Mouse (Mus musculus): ENCODE data around the gene Map3k9.

Gene Map3k9

GRCm38 (mm10) chr12:81781105-81781909, at the start of gene Map3k9:
Map3k9 (minus strand) TSS chr12:81781175.
- DNase-seq (ENCODE audit: low read depth, low spot score): peak; percentile 80

- DNase-seq (ENCODE audit: low read depth, low spot score): no peak
Measured at GRCm38 (mm10) chr12:81828355-81828754, 47.4 kb upstream of the Map3k9 start.

GRCm38 (mm10) chr12:81822778-81823480, 42.0 kb upstream of the Map3k9 start:
- DNase-seq (ENCODE audit: low read depth, low spot score): no peak

GRCm38 (mm10) chr12:81822176-81822575, 41.2 kb upstream of the Map3k9 start:
- no peak for DNase-seq (ENCODE audit: low read depth, low spot score)

- DNase-seq (ENCODE audit: low read depth, low spot score): no peak
Measured at GRCm38 (mm10) chr12:81820700-81821099, 39.7 kb upstream of the Map3k9 start.

GRCm38 (mm10) chr12:81817126-81817505, 36.1 kb upstream of the Map3k9 start:
- no peak for DNase-seq (ENCODE audit: low read depth, low spot score)

- no peak for DNase-seq (ENCODE audit: low read depth, low spot score)
Measured at GRCm38 (mm10) chr12:81816330-81817125, 35.6 kb upstream of the Map3k9 start.

- DNase-seq (ENCODE audit: low read depth, low spot score): no peak
Measured at GRCm38 (mm10) chr12:81814742-81815141, 33.8 kb upstream of the Map3k9 start.

GRCm38 (mm10) chr12:81810417-81810816, 29.4 kb upstream of the Map3k9 start:
- DNase-seq (ENCODE audit: low read depth, low spot score): no peak

- DNase-seq (ENCODE audit: low read depth, low spot score): no peak
Measured at GRCm38 (mm10) chr12:81808596-81808995, 27.6 kb upstream of the Map3k9 start.

GRCm38 (mm10) chr12:81807953-81808352, 27.0 kb upstream of the Map3k9 start:
- no peak for DNase-seq (ENCODE audit: low read depth, low spot score)

GRCm38 (mm10) chr12:81807529-81807837, 26.5 kb upstream of the Map3k9 start:
- no peak for DNase-seq (ENCODE audit: low read depth, low spot score)

GRCm38 (mm10) chr12:81806759-81807528, 26.0 kb upstream of the Map3k9 start:
- DNase-seq (ENCODE audit: low read depth, low spot score): no peak

- no peak for DNase-seq (ENCODE audit: low read depth, low spot score)
Measured at GRCm38 (mm10) chr12:81806114-81806513, 25.1 kb upstream of the Map3k9 start.

GRCm38 (mm10) chr12:81803803-81804202, 22.8 kb upstream of the Map3k9 start:
- no peak for DNase-seq (ENCODE audit: low read depth, low spot score)

GRCm38 (mm10) chr12:81803016-81803415, 22.0 kb upstream of the Map3k9 start:
- DNase-seq (ENCODE audit: low read depth, low spot score): no peak

- DNase-seq (ENCODE audit: low read depth, low spot score): no peak
Measured at GRCm38 (mm10) chr12:81801134-81801533, 20.2 kb upstream of the Map3k9 start.

- peak; percentile 68 for DNase-seq (ENCODE audit: low read depth, low spot score)
Measured at GRCm38 (mm10) chr12:81796541-81796940, 15.6 kb upstream of the Map3k9 start.

GRCm38 (mm10) chr12:81792511-81793218, 11.7 kb upstream of the Map3k9 start:
- DNase-seq (ENCODE audit: low read depth, low spot score): no peak

GRCm38 (mm10) chr12:81789499-81789898, 8.5 kb upstream of the Map3k9 start:
- DNase-seq (ENCODE audit: low read depth, low spot score): no peak

- DNase-seq (ENCODE audit: low read depth, low spot score): peak; percentile 81
Measured at GRCm38 (mm10) chr12:81788672-81789084, 7.7 kb upstream of the Map3k9 start.

All from embryo, embryonic 11.5 days (tissue).